Mouse (Mus musculus) liver, postnatal 0 days (tissue): Measurements from ENCODE around the gene Slc20a1. TPM values are rescaled to one million over a fixed set of nuclear protein-coding genes. Genes with fewer than 3 reads are reported as not detected.
A peak's percentile ranks its signal among the peaks of the same experiment; 100 is the strongest.

ENCODE experiments used
- ATAC-seq: fragments of 200-750 bp; cut with Nextera tagmentation; 2 replicates; pipeline ENCODE4 v1.8.0; 2017; ENCODE audit warnings: mild to moderate bottlenecking, moderate library complexity
- DNase-seq: peaks from one replicate; pipeline ENCODE4 v3.0.0-alpha.2; 2016
- H3K27ac ChIP-seq: fragments of 300-500 bp; sonication (generic); 2 replicates; pipeline ENCODE4 v1.5.1; 2014; ENCODE audit warnings: antibody characterized with exemption, moderate library complexity, mild to moderate bottlenecking, low read depth
- H3K27me3 ChIP-seq: fragments of 300-500 bp; sonication (generic); 2 replicates; pipeline ENCODE4 v1.6.1; 2014; ENCODE audit warnings: low read length, control low read depth, mixed read lengths; ENCODE audit not compliant: insufficient read depth
- H3K36me3 ChIP-seq: fragments of 300-500 bp; sonication (generic); replicated peaks from 2 replicates; pipeline ENCODE4 v1.6.1; 2014; ENCODE audit warnings: mild to moderate bottlenecking, control low read depth, low read length, moderate library complexity, mixed read lengths; ENCODE audit not compliant: insufficient read depth
- H3K4me1 ChIP-seq: fragments of 300-500 bp; sonication (generic); 2 replicates; pipeline ENCODE4 v1.6.1; 2014; ENCODE audit warnings: antibody characterized with exemption, mild to moderate bottlenecking, control low read depth; ENCODE audit not compliant: insufficient read depth
- H3K4me2 ChIP-seq: fragments of 300-500 bp; sonication (generic); 2 replicates; pipeline ENCODE4 v1.6.1; 2014; ENCODE audit warnings: low read depth, mild to moderate bottlenecking, low read length, moderate library complexity, mixed read lengths
- H3K4me3 ChIP-seq: fragments of 300-500 bp; sonication (generic); 2 replicates; pipeline ENCODE4 v1.5.1; 2014; ENCODE audit warnings: low read depth, low read length
- H3K9ac ChIP-seq: fragments of 300-500 bp; sonication (generic); replicated peaks from 2 replicates; pipeline ENCODE4 v1.6.1; 2014; ENCODE audit warnings: mild to moderate bottlenecking, moderate library complexity
- H3K9me3 ChIP-seq: fragments of 300-500 bp; sonication (generic); 2 replicates; pipeline ENCODE4 v1.6.1; 2016; ENCODE audit warnings: mild to moderate bottlenecking, control low read depth, low read length, mixed read lengths
- CTCF ChIP-seq: sonication (generic); IDR thresholded peaks from 2 replicates; pipeline ENCODE4 v1.5.1; 2016; ENCODE audit warnings: antibody characterized with exemption, low read depth
- EP300 ChIP-seq: IDR thresholded peaks from 2 replicates; pipeline ENCODE4 v1.6.1; 2016; ENCODE audit warnings: antibody characterized with exemption, low read depth, mild to moderate bottlenecking
- WGBS: fragments of 180-500 bp; shearing (Covaris S2); extraction: QIAGEN DNeasy Blood & Tissue Kit; methylation state at CpG from one replicate; pipeline ENCODE4 v1.1.7; 2014; ENCODE audit not compliant: insufficient replicate concordance; 5-methylcytosine and 5-hydroxymethylcytosine counted together
- polyA plus RNA-seq: library from polyadenylated mRNA; unstranded; fragments of >200 nt; fragmentation: Nextera tagmentation; extraction: Ambion mirVana; gene quantifications from 2 replicates; pipeline ENCODE4 v1.2.1, GENCODE M21; 2015

Gene Slc20a1
- polyA plus RNA-seq, 1 experiment from 2014 or later = 24.9 TPM

DNA sequence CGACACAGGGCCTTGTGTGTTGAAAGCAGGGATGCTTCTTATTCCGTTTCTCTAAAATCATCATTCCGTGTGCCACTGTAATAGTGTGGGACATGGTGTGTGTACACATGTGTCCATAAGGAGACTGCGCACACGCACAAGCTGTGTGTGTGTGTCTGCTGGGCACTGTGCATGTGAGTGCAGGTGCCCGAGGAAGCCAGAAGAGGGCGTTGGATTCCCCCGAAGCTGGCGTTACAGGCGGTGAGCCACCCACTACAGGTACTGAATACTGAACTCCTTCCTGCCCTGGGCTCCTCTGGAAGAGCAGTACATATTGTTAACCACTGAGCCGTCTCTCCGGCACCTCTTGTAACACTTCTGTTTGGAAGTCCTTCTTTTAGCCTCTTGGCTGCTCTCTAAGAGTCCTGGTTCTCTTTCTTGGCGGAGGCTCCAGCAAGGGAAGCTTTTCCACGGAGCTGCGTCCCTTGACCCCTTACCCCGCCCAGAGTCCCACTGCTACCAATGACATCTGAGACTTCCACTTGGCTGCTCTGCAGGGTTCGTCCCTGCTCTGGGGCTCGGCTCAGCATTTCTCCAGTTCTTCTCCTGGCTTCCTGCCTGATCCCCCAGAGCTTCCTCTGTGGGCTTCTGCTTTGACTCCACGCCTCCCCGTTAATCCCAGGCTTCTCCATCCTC is 46.0 kb downstream of the Slc20a1 start:
- 79% methylated on average over 20 of the region's 20 CpGs for WGBS
- ATAC-seq = no peak
- Histone ChIP-seq H3K4me2 (no peak overlapping the region), H3K4me3 (no peak overlapping the region), H3K9ac (no peak overlapping the region), H3K9me3 (no peaks in the 10 kb centered on the region; the same call in 1 of the 2 replicates), H3K27ac (no peak overlapping the region), H3K4me1 (peaks cover 40% of the 10 kb centered on the region), H3K36me3 (no peaks in the 10 kb centered on the region), H3K27me3 (no peaks in the 10 kb centered on the region)
- DNase-seq = no peak
- TF ChIP-seq EP300 (no peak), CTCF (no peak)

- DNase-seq (no peak), ATAC-seq (no peak)
- no peak for TF ChIP-seq EP300
- TF ChIP-seq CTCF = no peak
- 60% methylated on average over 5 of the region's 5 CpGs for WGBS
- Histone ChIP-seq H3K4me3 (no peak overlapping the region), H3K9me3 (no peaks in the 10 kb centered on the region), H3K4me1 (peaks cover 38% of the 10 kb centered on the region), H3K27ac (no peak overlapping the region), H3K4me2 (no peak overlapping the region), H3K27me3 (no peaks in the 10 kb centered on the region), H3K36me3 (no peaks in the 10 kb centered on the region), H3K9ac (no peak overlapping the region)
Measured at GRCm38 (mm10) chr2:129245618-129246017, 47.1 kb downstream of the Slc20a1 start.

- 74% methylated on average over 7 of the region's 7 CpGs for WGBS
- no peak overlapping the region for H3K27ac ChIP-seq
Measured at GRCm38 (mm10) chr2:129246436-129246835, 47.9 kb downstream of the Slc20a1 start.

GRCm38 (mm10) chr2:129246924-129247323 is 48.4 kb downstream of the Slc20a1 start:
- no peak overlapping the region for H3K9ac ChIP-seq
- H3K4me1 ChIP-seq = peaks cover 25% of the 10 kb centered on the region
- no peak overlapping the region for H3K4me2 ChIP-seq
- DNase-seq (no peak), ATAC-seq (no peak)
- H3K27ac ChIP-seq = no peak overlapping the region
- H3K36me3 ChIP-seq = no peaks in the 10 kb centered on the region
- H3K4me3 ChIP-seq = no peak overlapping the region
- no peaks in the 10 kb centered on the region for H3K27me3 ChIP-seq
- TF ChIP-seq CTCF = no peak
- TF ChIP-seq EP300 = no peak
- no peaks in the 10 kb centered on the region for H3K9me3 ChIP-seq
- WGBS = 89% methylated on average over 12 of the region's 12 CpGs

More at GRCm38 (mm10) chr2:129246436-129246835, 47.9 kb downstream of the Slc20a1 start:
- DNase-seq (no peak), ATAC-seq (no peak)
- Histone ChIP-seq H3K9ac (no peak overlapping the region), H3K4me1 (peaks cover 30% of the 10 kb centered on the region), H3K27me3 (no peaks in the 10 kb centered on the region), H3K36me3 (no peaks in the 10 kb centered on the region), H3K4me3 (no peak overlapping the region), H3K9me3 (no peaks in the 10 kb centered on the region), H3K4me2 (no peak overlapping the region)
- TF ChIP-seq CTCF (no peak), EP300 (no peak)

- no peak overlapping the region for H3K9ac ChIP-seq
- DNase-seq = no peak
- H3K4me1 ChIP-seq = peaks cover 20% of the 10 kb centered on the region
- TF ChIP-seq EP300 = no peak
- no peak for TF ChIP-seq CTCF
- no peak overlapping the region for H3K4me2 ChIP-seq
- H3K9me3 ChIP-seq = no peaks in the 10 kb centered on the region
- 0 out of 2 replicates have a peak, but pooled peaks have one; percentile 18 for ATAC-seq
- WGBS = 82% methylated on average over 7 of the region's 7 CpGs
- no peak overlapping the region for H3K27ac ChIP-seq
- no peaks in the 10 kb centered on the region for H3K36me3 ChIP-seq
- H3K27me3 ChIP-seq = no peaks in the 10 kb centered on the region
- H3K4me3 ChIP-seq = no peak overlapping the region
Measured at GRCm38 (mm10) chr2:129247707-129248121, 49.1 kb downstream of the Slc20a1 start.

DNA sequence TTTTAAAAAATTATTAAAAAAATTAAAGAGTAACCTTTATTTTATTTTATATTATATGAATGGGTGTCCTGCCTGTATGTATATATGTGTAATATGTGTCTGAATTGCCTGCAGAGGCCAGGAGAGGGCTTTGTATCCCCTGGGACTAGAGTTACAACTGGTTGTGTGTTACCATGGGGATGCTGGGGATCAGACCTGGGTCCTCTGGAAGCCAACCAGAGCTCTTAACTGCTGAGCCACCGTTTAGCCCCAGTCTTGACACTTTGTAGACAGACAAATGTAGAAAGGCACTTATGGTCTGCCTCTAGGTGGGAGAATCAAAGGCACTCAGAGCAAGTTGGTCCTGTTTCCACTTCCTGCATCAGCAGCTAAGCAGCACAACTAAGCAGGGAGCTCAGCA is 50.8 kb downstream of the Slc20a1 start:
- H3K9ac ChIP-seq = no peak overlapping the region
- no peaks in the 10 kb centered on the region for H3K9me3 ChIP-seq
- WGBS = 70% methylated on average over 1 of the region's 1 CpGs
- ATAC-seq = no peak
- no peaks in the 10 kb centered on the region for H3K27me3 ChIP-seq
- H3K36me3 ChIP-seq = no peaks in the 10 kb centered on the region
- no peak for DNase-seq
- no peak overlapping the region for H3K27ac ChIP-seq
- no peak overlapping the region for H3K4me2 ChIP-seq
- H3K4me3 ChIP-seq = no peak overlapping the region
- no peak for TF ChIP-seq CTCF
- no peak for TF ChIP-seq EP300
- peaks cover 7% of the 10 kb centered on the region; the same call in 1 of the 2 replicates for H3K4me1 ChIP-seq
